Mouse (Mus musculus): Measurements from ENCODE around the gene Abca17.
A peak's percentile ranks its signal among the peaks of the same experiment; 100 is the strongest.

Abca17 gene

GRCm38 (mm10) chr17:24350926-24351759 is at the start of gene Abca17:
Gene Abca17 (minus strand): TSS chr17:24351068.
- DNase-seq: peak; percentile 40 to 59

- peak in 1 of 2 experiments; percentile 46 for DNase-seq
These were observed 43.6 kb upstream of the Abca17 start for GRCm38 (mm10) chr17:24394456-24394855.

- DNase-seq: no peak
These were observed 42.7 kb upstream of the Abca17 start for GRCm38 (mm10) chr17:24393527-24393926.

GRCm38 (mm10) chr17:24391149-24391548 is 40.3 kb upstream of the Abca17 start:
- peak; percentile 48 to 65 for DNase-seq

- DNase-seq: peak; percentile 71 to 81
These were observed 39.0 kb upstream of the Abca17 start for GRCm38 (mm10) chr17:24389865-24390264.

GRCm38 (mm10) chr17:24388711-24389110 is 37.8 kb upstream of the Abca17 start:
- no peak for DNase-seq

- DNase-seq: no peak
These were observed 32.9 kb upstream of the Abca17 start for GRCm38 (mm10) chr17:24383789-24384188.

GRCm38 (mm10) chr17:24378496-24378895 is 27.6 kb upstream of the Abca17 start:
- DNase-seq: no peak

GRCm38 (mm10) chr17:24375886-24376285 is 25.0 kb upstream of the Abca17 start:
- no peak for DNase-seq

GRCm38 (mm10) chr17:24375094-24375712 is 24.3 kb upstream of the Abca17 start:
- DNase-seq: no peak

- DNase-seq: peak in 1 of 2 experiments; percentile 29
These were observed 15.0 kb upstream of the Abca17 start for GRCm38 (mm10) chr17:24365863-24366262.

GRCm38 (mm10) chr17:24364461-24364860 is 13.6 kb upstream of the Abca17 start:
- peak; percentile 71 to 73 for DNase-seq

GRCm38 (mm10) chr17:24362527-24362926 is 11.7 kb upstream of the Abca17 start:
- DNase-seq: no peak

- no peak for DNase-seq
These were observed 10.4 kb upstream of the Abca17 start for GRCm38 (mm10) chr17:24361291-24361690.

GRCm38 (mm10) chr17:24360841-24361240 is 10.0 kb upstream of the Abca17 start:
- no peak for DNase-seq

GRCm38 (mm10) chr17:24359903-24360302 is 9.0 kb upstream of the Abca17 start:
- DNase-seq: no peak

GRCm38 (mm10) chr17:24359006-24359405 is 8.1 kb upstream of the Abca17 start:
- DNase-seq: no peak

GRCm38 (mm10) chr17:24355284-24355683 is 4.4 kb upstream of the Abca17 start:
- DNase-seq: no peak

- no peak for DNase-seq
These were observed 3.1 kb upstream of the Abca17 start for GRCm38 (mm10) chr17:24353960-24354359.

- no peak for DNase-seq
These were observed 1.7 kb upstream of the Abca17 start for GRCm38 (mm10) chr17:24352370-24353194.

GRCm38 (mm10) chr17:24351760-24352357 is 991 bp upstream of the Abca17 start, which contains the start of gene Abca3:
Gene Abca3 (plus strand): TSS chr17:24351950.
- DNase-seq: peak; percentile 99

- no peak for DNase-seq
These were observed 1.7 kb downstream of the Abca17 start for GRCm38 (mm10) chr17:24349176-24349575.

GRCm38 (mm10) chr17:24346831-24347230 is 4.0 kb downstream of the Abca17 start:
- DNase-seq: no peak

Measured in cerebellum, postnatal 25 days (tissue).